Comparison of ENCODE assay signal across 9 mouse cellular contexts in genomic region chr13:44101161-44101560, GRCm38 (mm10).
DNase-seq lines count a peak whose midpoint lies in the region; ATAC-seq lines count a peak whose summit lies in the region.
"Had no signal": no experiment of that assay in that cellular context is flagged by ENCODE, and none has a peak within 500 bp of the region (broad histone marks: within the 10 kb centered on the region; RNA-seq: fewer than 3 reads in every experiment).

No protein-coding gene starts in this region.

- H3K9me3 ChIP-seq in forebrain, embryonic 15.5 days: no peaks in the 10 kb centered on the region
- no peaks in the 10 kb centered on the region for H3K9me3 ChIP-seq in intestine, embryonic 16.5 days (ENCODE audit: control insufficient read depth, low read length)
- no peaks in the 10 kb centered on the region for H3K9me3 ChIP-seq in neural tube, embryonic 15.5 days (replicated peaks)

- no peaks in the 10 kb centered on the region for H3K36me3 ChIP-seq in forebrain, embryonic 15.5 days
- no peaks in the 10 kb centered on the region for H3K36me3 ChIP-seq in intestine, embryonic 16.5 days (ENCODE audit: control insufficient read depth, insufficient read depth, low read length)
- H3K36me3 ChIP-seq in neural tube, embryonic 15.5 days: no peaks in the 10 kb centered on the region

- H3K4me3 ChIP-seq in forebrain, embryonic 15.5 days: peak overlapping the region; percentile 20
- H3K4me3 ChIP-seq in intestine, embryonic 16.5 days (ENCODE audit: low read length): no peak overlapping the region
- H3K4me3 ChIP-seq in neural tube, embryonic 15.5 days (replicated peaks): no peak overlapping the region

- 0% methylated on average over 6 of the region's 6 CpGs for WGBS in forebrain, embryonic 15.5 days
- 29% methylated on average over 6 of the region's 6 CpGs for WGBS in intestine, embryonic 16.5 days
- 9% methylated on average over 6 of the region's 6 CpGs for WGBS in neural tube, embryonic 15.5 days

- no peaks in the 10 kb centered on the region for H3K27me3 ChIP-seq in forebrain, embryonic 15.5 days
- no peaks in the 10 kb centered on the region for H3K27me3 ChIP-seq in intestine, embryonic 16.5 days (replicated peaks; ENCODE audit: control insufficient read depth, insufficient read depth, low read length)
- H3K27me3 ChIP-seq in neural tube, embryonic 15.5 days (replicated peaks): no peaks in the 10 kb centered on the region

- peak overlapping the region; percentile 45 for H3K4me2 ChIP-seq in forebrain, embryonic 15.5 days (replicated peaks)
- 0 out of 2 replicates have a peak overlapping the region, but pooled peaks have one; percentile 16 for H3K4me2 ChIP-seq in intestine, embryonic 16.5 days (ENCODE audit: low read depth, low read length)
- H3K4me2 ChIP-seq in neural tube, embryonic 15.5 days: peak overlapping the region; percentile 42

- ATAC-seq in forebrain, embryonic 15.5 days (replicated peaks): peak; percentile 44
- ATAC-seq in intestine, embryonic 16.5 days: no peak
- no peak for ATAC-seq in neural tube, embryonic 15.5 days (ENCODE audit: low FRiP score)
- ATAC-seq: liver, postnatal 0 days had no signal

- DNase-seq in left cerebral cortex, postnatal 4 days: peak; percentile 11
- DNase-seq in left cerebral cortex, adult 11 months (ENCODE audit: low spot score): no peak
- no peak for DNase-seq in thymus, postnatal 0 days (ENCODE audit: low spot score)
- no peak for DNase-seq in urinary bladder, adult 18-20 months (ENCODE audit: low spot score in 2 of 2)
- no peak for DNase-seq in right cerebral cortex, postnatal 4 days
- DNase-seq: liver, postnatal 0 days had no signal

- H3K27ac ChIP-seq in forebrain, embryonic 15.5 days (replicated peaks): peak overlapping the region; percentile 82
- H3K27ac ChIP-seq in intestine, embryonic 16.5 days (ENCODE audit: low read length): no peak overlapping the region
- no peak overlapping the region for H3K27ac ChIP-seq in neural tube, embryonic 15.5 days (replicated peaks)

- 0 out of 2 replicates have a peak overlapping the region, but pooled peaks have one; percentile 2 for H3K9ac ChIP-seq in forebrain, embryonic 15.5 days (replicated peaks)
- H3K9ac ChIP-seq in intestine, embryonic 16.5 days (ENCODE audit: low read depth, low read length): no peak overlapping the region; the same call in 1 of the 2 replicates
- H3K9ac ChIP-seq in neural tube, embryonic 15.5 days (replicated peaks): no peak overlapping the region
- H3K9ac ChIP-seq: liver, postnatal 0 days had no signal

- intact Hi-C loops in left cerebral cortex, postnatal 4 days (cut with DNase I): no loop called here

- H3K4me1 ChIP-seq in forebrain, embryonic 15.5 days: peaks cover 36% of the 10 kb centered on the region
- H3K4me1 ChIP-seq in intestine, embryonic 16.5 days (ENCODE audit: control insufficient read depth, insufficient read depth, low read length): 0 out of 2 replicates have a peak, but pooled peaks cover 5% of the 10 kb centered on the region
- H3K4me1 ChIP-seq in neural tube, embryonic 15.5 days: peaks cover 24% of the 10 kb centered on the region
